Mouse (Mus musculus): Measurements from ENCODE around the gene Ctf2.
"Not testable (repeated sequence)": the region's sequence is repeated elsewhere in the genome, so short reads cannot be mapped to it uniquely, and the experiment has no call there.

Ctf2 gene

GRCm38 (mm10) chr7:127732066-127732465, at the start of gene Ctf2:
Ctf2 (minus strand) TSS chr7:127732166.
- DNase-seq (ENCODE audit: low spot score in 2 of 2) = not testable (repeated sequence)

GRCm38 (mm10) chr7:127778350-127778749, 46.4 kb upstream of the Ctf2 start:
- DNase-seq (ENCODE audit: low spot score in 2 of 2) = no peak

- DNase-seq (ENCODE audit: low spot score in 2 of 2) = peak in 1 of 2 experiments; percentile 46
Observed at GRCm38 (mm10) chr7:127777474-127778266, 45.7 kb upstream of the Ctf2 start.

- peak; percentile 92 to 94 for DNase-seq (ENCODE audit: low spot score in 2 of 2)
Observed at GRCm38 (mm10) chr7:127776878-127777473, 45.0 kb upstream of the Ctf2 start.

GRCm38 (mm10) chr7:127776426-127776825, 44.5 kb upstream of the Ctf2 start, which contains the start of gene Setd1a:
Setd1a (plus strand) TSS chr7:127776670.
- DNase-seq (ENCODE audit: low spot score in 2 of 2) = peak; percentile 74 to 85

- not testable (repeated sequence) for DNase-seq (ENCODE audit: low spot score in 2 of 2)
Observed at GRCm38 (mm10) chr7:127775837-127776236, 43.9 kb upstream of the Ctf2 start.

GRCm38 (mm10) chr7:127773664-127774384, 41.9 kb upstream of the Ctf2 start:
- DNase-seq (ENCODE audit: low spot score in 2 of 2) = peak; percentile 49 to 67

- DNase-seq (ENCODE audit: low spot score in 2 of 2) = no peak
Observed at GRCm38 (mm10) chr7:127772557-127772956, 40.6 kb upstream of the Ctf2 start.

GRCm38 (mm10) chr7:127772080-127772479, 40.1 kb upstream of the Ctf2 start:
- no peak for DNase-seq (ENCODE audit: low spot score in 2 of 2)

- no peak for DNase-seq (ENCODE audit: low spot score in 2 of 2)
Observed at GRCm38 (mm10) chr7:127771262-127771661, 39.3 kb upstream of the Ctf2 start.

GRCm38 (mm10) chr7:127770039-127770905, 38.3 kb upstream of the Ctf2 start:
- no peak for DNase-seq (ENCODE audit: low spot score in 2 of 2)

GRCm38 (mm10) chr7:127769651-127770038, 37.7 kb upstream of the Ctf2 start, which contains the start of gene Orai3:
Orai3 (plus strand) TSS chr7:127769815.
- DNase-seq (ENCODE audit: low spot score in 2 of 2) = peak; percentile 73 to 80

- peak; percentile 33 to 54 for DNase-seq (ENCODE audit: low spot score in 2 of 2)
Observed at GRCm38 (mm10) chr7:127768997-127769593, 37.1 kb upstream of the Ctf2 start.

GRCm38 (mm10) chr7:127768346-127768996, 36.5 kb upstream of the Ctf2 start:
- no peak for DNase-seq (ENCODE audit: low spot score in 2 of 2)

GRCm38 (mm10) chr7:127767671-127768345, 35.8 kb upstream of the Ctf2 start:
- no peak for DNase-seq (ENCODE audit: low spot score in 2 of 2)

- DNase-seq (ENCODE audit: low spot score in 2 of 2) = peak; percentile 45 to 50
Observed at GRCm38 (mm10) chr7:127766851-127767609, 35.1 kb upstream of the Ctf2 start.

- no peak for DNase-seq (ENCODE audit: low spot score in 2 of 2)
Observed at GRCm38 (mm10) chr7:127765756-127766155, 33.8 kb upstream of the Ctf2 start.

- no peak for DNase-seq (ENCODE audit: low spot score in 2 of 2)
Observed at GRCm38 (mm10) chr7:127763642-127764041, 31.7 kb upstream of the Ctf2 start.

GRCm38 (mm10) chr7:127761026-127761425, 29.1 kb upstream of the Ctf2 start:
- peak; percentile 48 to 65 for DNase-seq (ENCODE audit: low spot score in 2 of 2)

All from spleen, postnatal 14 days (tissue).